10 mouse cellular contexts compared by ENCODE assay signal in genomic region chr19:32867181-32867897, GRCm38 (mm10).
A peak's percentile ranks its signal among the peaks of the same experiment; 100 is the strongest.
DNase-seq lines count a peak whose midpoint lies in the region; ATAC-seq and TF ChIP-seq lines count a peak whose summit lies in the region.
"Had no signal": no experiment of that assay in that cellular context is flagged by ENCODE, and none has a peak within 500 bp of the region (broad histone marks: within the 10 kb centered on the region; RNA-seq: fewer than 3 reads in every experiment).

No protein-coding gene starts in this region.

- H3K36me3 ChIP-seq in lung, postnatal 0 days (ENCODE audit: insufficient read depth, low read length), result no peaks in the 10 kb centered on the region
- H3K36me3 ChIP-seq in forebrain, embryonic 15.5 days, result no peaks in the 10 kb centered on the region
- no peaks in the 10 kb centered on the region for H3K36me3 ChIP-seq in limb, embryonic 14.5 days (ENCODE audit: control insufficient read depth, insufficient read depth, low read length)

- 21% methylated on average over 18 of the region's 18 CpGs for WGBS in lung, postnatal 0 days
- WGBS in forebrain, embryonic 15.5 days, result 2% methylated on average over 18 of the region's 18 CpGs
- 9% methylated on average over 18 of the region's 18 CpGs for WGBS in limb, embryonic 14.5 days

- ATAC-seq in lung, postnatal 0 days, result no peak
- ATAC-seq in forebrain, embryonic 15.5 days (replicated peaks), result peak; percentile 35; the same call in 1 of the 2 replicates
- peak; percentile 62; the same call in 1 of the 2 replicates for ATAC-seq in limb, embryonic 14.5 days (ENCODE audit: low FRiP score, low read depth)

- no peaks in the 10 kb centered on the region for H3K9me3 ChIP-seq in lung, postnatal 0 days (ENCODE audit: low read length)
- no peaks in the 10 kb centered on the region for H3K9me3 ChIP-seq in forebrain, embryonic 15.5 days
- no peaks in the 10 kb centered on the region for H3K9me3 ChIP-seq in limb, embryonic 14.5 days (ENCODE audit: control insufficient read depth, low read length)

- no peaks in the 10 kb centered on the region for H3K27me3 ChIP-seq in lung, postnatal 0 days (replicated peaks; ENCODE audit: insufficient read depth, low read length)
- no peaks in the 10 kb centered on the region for H3K27me3 ChIP-seq in forebrain, embryonic 15.5 days
- H3K27me3 ChIP-seq in limb, embryonic 14.5 days (ENCODE audit: control insufficient read depth, insufficient read depth, low read length), result no peaks in the 10 kb centered on the region

- no peak for TF ChIP-seq POLR2A in limb, embryonic 14.5 days (IDR thresholded peaks at IDR 0.05; ENCODE audit: borderline replicate concordance, extremely low read depth, insufficient read depth, insufficient read length)

- no peak for TF ChIP-seq CTCF in lung, postnatal 0 days (IDR thresholded peaks at IDR 0.05)

- no peaks in the 10 kb centered on the region for H3K4me1 ChIP-seq in lung, postnatal 0 days (ENCODE audit: insufficient read depth, low read depth, low read length)
- H3K4me1 ChIP-seq in forebrain, embryonic 15.5 days, result peaks cover 9% of the 10 kb centered on the region
- no peaks in the 10 kb centered on the region; the same call in 1 of the 2 replicates for H3K4me1 ChIP-seq in limb, embryonic 14.5 days (ENCODE audit: control insufficient read depth, insufficient read depth, low read length)

- peak overlapping the region; percentile 25 for H3K4me2 ChIP-seq in lung, postnatal 0 days (replicated peaks; ENCODE audit: low read depth, low read length)
- H3K4me2 ChIP-seq in forebrain, embryonic 15.5 days (replicated peaks), result peak overlapping the region; percentile 53
- peak overlapping the region; percentile 41 for H3K4me2 ChIP-seq in limb, embryonic 14.5 days (replicated peaks; ENCODE audit: low read depth, low read length, severe bottlenecking)

- no peak overlapping the region for H3K27ac ChIP-seq in lung, postnatal 0 days (ENCODE audit: low read length)
- H3K27ac ChIP-seq in forebrain, embryonic 15.5 days (replicated peaks), result no peak overlapping the region
- no peak overlapping the region for H3K27ac ChIP-seq in limb, embryonic 14.5 days (replicated peaks; ENCODE audit: low read depth, low read length)
- H3K27ac ChIP-seq: heart, adult 2 months had no signal

- DNase-seq in lung, postnatal 0 days (ENCODE audit: low spot score), result no peak
- no peak for DNase-seq in lung, postnatal 25 days (ENCODE audit: low spot score)
- DNase-seq in limb, embryonic 14.5 days (ENCODE audit: low spot score), result peak; percentile 59
- DNase-seq in cerebellum, adult 9-10 months, result no peak
- DNase-seq in left cerebral cortex, adult 11 months (ENCODE audit: low spot score), result no peak
- no peak for DNase-seq in lung, adult 18-20 months
- DNase-seq: cerebellum, adult 2 months; heart, adult 2 months; lung, postnatal 10 days had no signal

- TF ChIP-seq EP300 in lung, postnatal 0 days (IDR thresholded peaks at IDR 0.05), result no peak

- no peak overlapping the region for H3K9ac ChIP-seq in lung, postnatal 0 days (replicated peaks; ENCODE audit: low read depth)
- H3K9ac ChIP-seq in forebrain, embryonic 15.5 days (replicated peaks), result peak overlapping the region; percentile 10; the same call in 1 of the 2 replicates
- H3K9ac ChIP-seq in limb, embryonic 14.5 days (ENCODE audit: low read depth, low read length, severe bottlenecking), result 0 out of 2 replicates have a peak overlapping the region, but pooled peaks have one; percentile 14

- H3K4me3 ChIP-seq in lung, postnatal 0 days (ENCODE audit: low read depth, low read length), result no peak overlapping the region
- H3K4me3 ChIP-seq in forebrain, embryonic 15.5 days, result peak overlapping the region; percentile 21
- 0 out of 2 replicates have a peak overlapping the region, but pooled peaks have one; percentile 14 for H3K4me3 ChIP-seq in limb, embryonic 14.5 days (replicated peaks; ENCODE audit: low read length)
- H3K4me3 ChIP-seq: heart, adult 2 months had no signal
